Mouse (Mus musculus) hindbrain, embryonic 14.5 days (tissue): ENCODE data around the gene Wwox. TPM values are rescaled to one million over a fixed set of nuclear protein-coding genes. Genes with fewer than 3 reads are reported as not detected.

Experiments used
- ATAC-seq: fragments of 200-750 bp; cut with Nextera tagmentation; 2 replicates; pipeline ENCODE4 v1.8.0; 2017; ENCODE audit warnings: moderate number of reproducible peaks, mild to moderate bottlenecking, moderate TSS enrichment, moderate library complexity; ENCODE audit not compliant: low FRiP score
- DNase-seq: peaks from one replicate; pipeline ENCODE4 v3.0.0-alpha.2; 2015; ENCODE audit warnings: low spot score
- H3K27ac ChIP-seq: fragments of 300-500 bp; sonication (generic); 2 replicates; pipeline ENCODE4 v1.5.1; 2014; ENCODE audit warnings: mild to moderate bottlenecking, moderate library complexity
- H3K27me3 ChIP-seq: fragments of 300-500 bp; sonication (generic); 2 replicates; pipeline ENCODE4 v1.6.1; 2014; ENCODE audit warnings: mild to moderate bottlenecking, low read length, mixed read lengths; ENCODE audit not compliant: control insufficient read depth, insufficient read depth
- H3K36me3 ChIP-seq: fragments of 300-500 bp; sonication (generic); replicated peaks from 2 replicates; pipeline ENCODE4 v1.6.1; 2014; ENCODE audit not compliant: control insufficient read depth, insufficient read depth
- H3K4me1 ChIP-seq: fragments of 300-500 bp; sonication (generic); replicated peaks from 2 replicates; pipeline ENCODE4 v1.6.1; 2014; ENCODE audit warnings: antibody characterized with exemption, low read length, mixed read lengths; ENCODE audit not compliant: control insufficient read depth, insufficient read depth
- H3K4me2 ChIP-seq: fragments of 300-500 bp; sonication (generic); replicated peaks from 2 replicates; pipeline ENCODE4 v1.6.1; 2014; ENCODE audit warnings: mild to moderate bottlenecking, moderate library complexity
- H3K4me3 ChIP-seq: fragments of 300-500 bp; sonication (generic); replicated peaks from 2 replicates; pipeline ENCODE4 v1.5.1; 2014; ENCODE audit warnings: mild to moderate bottlenecking, low read length
- H3K9ac ChIP-seq: fragments of 300-500 bp; sonication (generic); 2 replicates; pipeline ENCODE4 v1.6.1; 2014
- H3K9me3 ChIP-seq: fragments of 300-500 bp; sonication (generic); 2 replicates; pipeline ENCODE4 v1.6.1; 2016; ENCODE audit warnings: low read length; ENCODE audit not compliant: control insufficient read depth
- WGBS: fragments of 180-500 bp; shearing (Covaris S2); extraction: QIAGEN DNeasy Blood & Tissue Kit; methylation state at CpG from one replicate; pipeline ENCODE4 v1.1.7; 2014; 5-methylcytosine and 5-hydroxymethylcytosine counted together
- polyA plus RNA-seq: library from polyadenylated mRNA; unstranded; fragments of >200 nt; fragmentation: Nextera tagmentation; extraction: Ambion mirVana; gene quantifications from 2 replicates; pipeline ENCODE4 v1.2.1, GENCODE M21; 2014

Wwox gene
- polyA plus RNA-seq, 1 experiment from 2014 or later: 12.7 TPM

DNA sequence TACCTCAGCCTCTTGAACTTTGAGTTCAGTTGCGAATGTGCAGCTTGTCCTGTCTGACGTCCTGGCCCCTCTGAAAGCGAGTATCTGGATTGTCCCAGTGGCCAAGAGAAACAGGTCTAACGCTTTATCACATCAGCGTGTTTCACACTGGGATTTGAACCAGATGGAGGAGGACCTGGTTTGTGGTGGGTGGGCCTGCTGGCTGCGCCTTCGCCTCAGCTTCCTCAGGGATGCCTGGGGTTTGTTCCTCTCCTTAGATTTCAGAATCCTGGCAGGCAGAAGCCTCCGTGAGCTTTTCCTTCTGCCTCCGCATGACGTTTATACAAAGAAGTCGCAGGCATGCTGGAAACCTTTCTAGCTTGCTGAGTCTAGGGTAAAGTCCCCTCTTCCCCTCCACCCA lies 827.7 kb downstream of the Wwox start:
- DNase-seq: no peak
- no peak overlapping the region for H3K4me2 ChIP-seq
- WGBS: 83% methylated on average over 11 of the region's 11 CpGs
- H3K27me3 ChIP-seq: no peaks in the 10 kb centered on the region
- no peaks in the 10 kb centered on the region for H3K4me1 ChIP-seq
- no peak overlapping the region for H3K27ac ChIP-seq
- H3K9ac ChIP-seq: no peak overlapping the region
- H3K36me3 ChIP-seq: no peaks in the 10 kb centered on the region
- H3K4me3 ChIP-seq: no peak overlapping the region
- H3K9me3 ChIP-seq: no peaks in the 10 kb centered on the region
- no peak for ATAC-seq

- 47% methylated on average over 4 of the region's 4 CpGs for WGBS
- Histone ChIP-seq H3K9ac (no peak overlapping the region), H3K4me1 (no peaks in the 10 kb centered on the region), H3K27me3 (no peaks in the 10 kb centered on the region), H3K27ac (no peak overlapping the region), H3K9me3 (no peaks in the 10 kb centered on the region), H3K36me3 (no peaks in the 10 kb centered on the region), H3K4me2 (no peak overlapping the region), H3K4me3 (no peak overlapping the region)
- no peak for DNase-seq
- no peak for ATAC-seq
These were observed 830.1 kb downstream of the Wwox start for GRCm38 (mm10) chr8:115269601-115270000.

- Histone ChIP-seq H3K4me2 (no peak overlapping the region), H3K27ac (no peak overlapping the region), H3K4me1 (no peaks in the 10 kb centered on the region), H3K9me3 (no peaks in the 10 kb centered on the region), H3K4me3 (no peak overlapping the region), H3K9ac (no peak overlapping the region), H3K36me3 (no peaks in the 10 kb centered on the region), H3K27me3 (no peaks in the 10 kb centered on the region)
- no peak for ATAC-seq
- DNase-seq: no peak
- 62% methylated on average over 6 of the region's 6 CpGs for WGBS
These were observed 834.5 kb downstream of the Wwox start for GRCm38 (mm10) chr8:115273976-115274375.

GRCm38 (mm10) chr8:115276281-115276680 lies 836.8 kb downstream of the Wwox start:
- H3K4me1 ChIP-seq: no peaks in the 10 kb centered on the region
- H3K27me3 ChIP-seq: no peaks in the 10 kb centered on the region
- 50% methylated on average over 2 of the region's 2 CpGs for WGBS
- no peak overlapping the region for H3K27ac ChIP-seq
- H3K36me3 ChIP-seq: no peaks in the 10 kb centered on the region
- no peak for ATAC-seq
- H3K9ac ChIP-seq: no peak overlapping the region
- no peak overlapping the region for H3K4me3 ChIP-seq
- H3K4me2 ChIP-seq: no peak overlapping the region
- DNase-seq: no peak
- no peaks in the 10 kb centered on the region for H3K9me3 ChIP-seq

DNA sequence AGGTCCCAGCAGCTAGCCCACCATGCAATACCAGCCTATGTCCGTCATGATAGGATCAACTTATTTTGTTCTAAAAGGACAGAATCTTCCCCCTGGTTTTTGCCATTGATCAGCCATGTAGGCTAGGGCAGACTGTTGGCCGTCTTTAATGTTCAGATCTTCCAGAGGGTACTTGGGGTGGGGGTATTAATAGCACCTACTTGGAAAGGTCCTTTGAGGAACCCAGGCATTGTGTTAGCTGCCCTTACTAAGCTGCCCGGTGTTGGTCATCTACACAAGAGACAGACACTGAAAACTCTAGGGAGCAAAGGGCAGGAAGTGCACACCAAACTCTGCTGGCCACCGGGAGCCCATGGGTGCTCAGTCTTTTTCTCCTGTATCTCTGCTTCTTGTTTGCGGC lies 838.8 kb downstream of the Wwox start:
- no peak overlapping the region for H3K4me3 ChIP-seq
- no peak overlapping the region for H3K9ac ChIP-seq
- WGBS: 81% methylated on average over 5 of the region's 5 CpGs
- H3K4me1 ChIP-seq: no peaks in the 10 kb centered on the region
- no peak overlapping the region for H3K4me2 ChIP-seq
- H3K36me3 ChIP-seq: no peaks in the 10 kb centered on the region
- H3K9me3 ChIP-seq: no peaks in the 10 kb centered on the region
- H3K27me3 ChIP-seq: no peaks in the 10 kb centered on the region
- no peak for ATAC-seq
- DNase-seq: no peak
- H3K27ac ChIP-seq: no peak overlapping the region

GRCm38 (mm10) chr8:115290224-115290623 lies 850.8 kb downstream of the Wwox start:
- H3K9me3 ChIP-seq: peaks cover 12% of the 10 kb centered on the region; the same call in 1 of the 2 replicates
- no peaks in the 10 kb centered on the region for H3K27me3 ChIP-seq
- H3K9ac ChIP-seq: no peak overlapping the region
- no peaks in the 10 kb centered on the region for H3K4me1 ChIP-seq
- 58% methylated on average over 8 of the region's 8 CpGs for WGBS
- no peak overlapping the region for H3K27ac ChIP-seq
- ATAC-seq (no peak), DNase-seq (no peak)
- H3K4me3 ChIP-seq: no peak overlapping the region
- H3K36me3 ChIP-seq: no peaks in the 10 kb centered on the region
- H3K4me2 ChIP-seq: no peak overlapping the region

DNA sequence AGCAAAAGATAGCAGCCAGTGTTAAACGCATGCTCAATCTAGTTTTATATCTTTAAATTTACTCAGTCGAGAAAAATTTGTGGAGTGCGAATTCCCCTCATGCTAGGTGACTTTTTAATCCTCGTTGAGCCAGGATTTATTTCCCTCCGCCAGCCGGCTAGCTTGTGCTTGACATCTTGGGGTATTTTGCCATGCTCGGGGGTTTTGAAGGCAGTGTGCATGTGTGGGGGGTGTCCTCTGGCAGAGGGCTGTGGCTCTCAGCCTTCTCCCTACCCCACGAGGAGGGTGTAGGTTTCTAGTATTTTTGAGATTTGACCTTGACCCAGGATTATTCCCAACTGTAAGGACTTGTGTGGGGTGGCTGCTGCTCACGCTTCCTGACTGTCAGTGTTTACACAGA lies 857.3 kb downstream of the Wwox start:
- Histone ChIP-seq H3K27me3 (no peaks in the 10 kb centered on the region), H3K27ac (no peak overlapping the region), H3K9me3 (peaks cover 8% of the 10 kb centered on the region; the same call in 1 of the 2 replicates), H3K4me2 (no peak overlapping the region), H3K4me1 (no peaks in the 10 kb centered on the region), H3K9ac (no peak overlapping the region), H3K4me3 (no peak overlapping the region), H3K36me3 (no peaks in the 10 kb centered on the region)
- no peak for ATAC-seq
- 68% methylated on average over 9 of the region's 9 CpGs for WGBS
- DNase-seq: no peak

- H3K4me1 ChIP-seq: peaks cover 5% of the 10 kb centered on the region; the same call in 1 of the 2 replicates
- DNase-seq: no peak
- H3K9ac ChIP-seq: no peak overlapping the region
- no peak overlapping the region for H3K4me2 ChIP-seq
- WGBS: 26% methylated on average over 7 of the region's 7 CpGs
- H3K4me3 ChIP-seq: no peak overlapping the region
- no peaks in the 10 kb centered on the region for H3K36me3 ChIP-seq
- ATAC-seq: no peak
- no peaks in the 10 kb centered on the region for H3K9me3 ChIP-seq
- H3K27ac ChIP-seq: no peak overlapping the region
- no peaks in the 10 kb centered on the region for H3K27me3 ChIP-seq
These were observed 863.0 kb downstream of the Wwox start for GRCm38 (mm10) chr8:115302484-115302883.

DNA sequence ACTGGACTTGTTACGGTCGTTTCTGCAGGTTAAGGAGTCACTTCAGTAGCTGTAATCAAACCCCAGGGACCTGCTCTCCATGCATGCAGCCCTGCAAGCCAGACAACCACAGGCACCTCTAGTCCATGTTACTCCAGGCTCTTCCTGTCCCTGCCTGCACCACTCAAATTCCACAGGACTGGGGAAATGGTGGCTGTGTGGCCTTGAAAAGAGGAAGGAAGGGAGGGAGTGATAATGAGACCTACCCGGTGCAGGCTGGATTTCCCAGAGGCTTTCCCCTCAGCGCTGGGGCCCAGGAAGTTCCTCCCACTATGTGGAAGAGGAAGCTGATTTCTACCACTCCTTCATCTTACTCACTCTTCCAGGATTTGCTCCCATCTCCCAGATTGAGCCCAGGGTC lies 868.0 kb downstream of the Wwox start:
- no peaks in the 10 kb centered on the region for H3K9me3 ChIP-seq

GRCm38 (mm10) chr8:115311003-115311402 lies 871.5 kb downstream of the Wwox start:
- Histone ChIP-seq H3K9ac (no peak overlapping the region), H3K9me3 (no peaks in the 10 kb centered on the region), H3K36me3 (no peaks in the 10 kb centered on the region), H3K4me3 (no peak overlapping the region), H3K27ac (no peak overlapping the region), H3K4me2 (no peak overlapping the region), H3K4me1 (0 out of 2 replicates have a peak, but pooled peaks cover 2% of the 10 kb centered on the region), H3K27me3 (no peaks in the 10 kb centered on the region)
- 81% methylated on average over 6 of the region's 6 CpGs for WGBS
- no peak for ATAC-seq
- no peak for DNase-seq

More for the DNA sequence above, 868.0 kb downstream of the Wwox start:
- no peak overlapping the region for H3K9ac ChIP-seq
- WGBS: 56% methylated on average over 4 of the region's 4 CpGs
- no peak overlapping the region for H3K4me3 ChIP-seq
- no peak for DNase-seq
- H3K36me3 ChIP-seq: no peaks in the 10 kb centered on the region
- no peak overlapping the region for H3K4me2 ChIP-seq
- ATAC-seq: no peak
- no peak overlapping the region for H3K27ac ChIP-seq
- H3K27me3 ChIP-seq: no peaks in the 10 kb centered on the region
- H3K4me1 ChIP-seq: peaks cover 5% of the 10 kb centered on the region; the same call in 1 of the 2 replicates
